Mouse (Mus musculus) liver, adult 2 months (tissue): ENCODE measurements at regions not wholly inside any gene's neighbourhood (a gene's known extent, or its start where the extent isn't known, plus 50 kb on each side); places are given as distances from the start of the nearest gene placed in this dataset.

Source experiments
- CTCF ChIP-seq: fragments of 200-500 bp; IDR thresholded peaks from 2 replicates; pipeline ENCODE4 v1.5.1; 2011; ENCODE audit warnings: low read depth, low read length, control low read depth
- POLR2A ChIP-seq: fragments of 200-500 bp; IDR thresholded peaks from 2 replicates; pipeline ENCODE4 v1.6.1; 2011; ENCODE audit warnings: low read length, control low read depth; ENCODE audit not compliant: insufficient read depth; ENCODE audit errors: extremely low read depth

- no peak for TF ChIP-seq CTCF
- TF ChIP-seq POLR2A, result no peak
Measured at GRCm38 (mm10) chr11:91524019-91524418, 53.3 kb downstream of the Kif2b start.
